ENCODE assay signal across 10 mouse cellular contexts in genomic region chr7:67414766-67415165, GRCm38 (mm10). TPM values are rescaled to one million over a fixed set of nuclear protein-coding genes. Genes with fewer than 3 reads are reported as not detected.
DNase-seq lines count a peak whose midpoint lies in the region; ATAC-seq and TF ChIP-seq lines count a peak whose summit lies in the region.
"Had no signal": no experiment of that assay in that cellular context is flagged by ENCODE, and none has a peak within 500 bp of the region (broad histone marks: within the 10 kb centered on the region; RNA-seq: fewer than 3 reads in every experiment).

No protein-coding gene starts in this region.

- no peaks in the 10 kb centered on the region for H3K27me3 ChIP-seq in midbrain, postnatal 0 days (ENCODE audit: insufficient read depth, low read length)
- H3K27me3 ChIP-seq in midbrain, embryonic 16.5 days (ENCODE audit: control insufficient read depth, insufficient read depth, low read depth, low read length): no peaks in the 10 kb centered on the region
- H3K27me3 ChIP-seq in limb, embryonic 15.5 days: no peaks in the 10 kb centered on the region

- no peak for TF ChIP-seq CTCF in midbrain, postnatal 0 days (IDR thresholded peaks at IDR 0.05)

- DNase-seq in adrenal gland, postnatal 10 days: peak; percentile 37
- no peak for DNase-seq in adrenal gland, adult 2 months
- DNase-seq in midbrain, postnatal 0 days (ENCODE audit: low spot score): peak; percentile 14
- DNase-seq in heart, adult 8-10 months (ENCODE audit: low spot score): peak; percentile 46
- no peak for DNase-seq in ovary, postnatal 36 days (ENCODE audit: low spot score)
- DNase-seq: cerebellum, adult 2 months; kidney, postnatal 25 days had no signal

- no peak overlapping the region for H3K4me3 ChIP-seq in midbrain, postnatal 0 days (ENCODE audit: low read depth, low read length)
- H3K4me3 ChIP-seq in midbrain, embryonic 16.5 days (ENCODE audit: low read depth, low read length): no peak overlapping the region
- no peak overlapping the region for H3K4me3 ChIP-seq in limb, embryonic 15.5 days

- WGBS in midbrain, postnatal 0 days: 67% methylated on average over 8 of the region's 8 CpGs
- 71% methylated on average over 8 of the region's 8 CpGs for WGBS in midbrain, embryonic 16.5 days
- WGBS in limb, embryonic 15.5 days: 53% methylated on average over 8 of the region's 8 CpGs

- no peak overlapping the region for H3K4me2 ChIP-seq in midbrain, postnatal 0 days (ENCODE audit: low read depth, low read length, poor library complexity, severe bottlenecking)
- H3K4me2 ChIP-seq in midbrain, embryonic 16.5 days (ENCODE audit: low read length): no peak overlapping the region
- H3K4me2 ChIP-seq in limb, embryonic 15.5 days: no peak overlapping the region

- H3K9me3 ChIP-seq in midbrain, postnatal 0 days (ENCODE audit: low read length): no peaks in the 10 kb centered on the region
- no peaks in the 10 kb centered on the region for H3K9me3 ChIP-seq in midbrain, embryonic 16.5 days (replicated peaks; ENCODE audit: control insufficient read depth, low read length, poor library complexity, severe bottlenecking)
- H3K9me3 ChIP-seq in limb, embryonic 15.5 days: no peaks in the 10 kb centered on the region

- H3K4me1 ChIP-seq in midbrain, postnatal 0 days (ENCODE audit: insufficient read depth, low read length): no peaks in the 10 kb centered on the region
- H3K4me1 ChIP-seq in midbrain, embryonic 16.5 days (ENCODE audit: control insufficient read depth, insufficient read depth, low read length): no peaks in the 10 kb centered on the region
- peaks cover 19% of the 10 kb centered on the region for H3K4me1 ChIP-seq in limb, embryonic 15.5 days

- H3K9ac ChIP-seq in midbrain, postnatal 0 days (replicated peaks; ENCODE audit: low read length, poor library complexity, severe bottlenecking): no peak overlapping the region
- H3K9ac ChIP-seq in midbrain, embryonic 16.5 days (ENCODE audit: low read depth, low read length): no peak overlapping the region
- H3K9ac ChIP-seq in limb, embryonic 15.5 days: no peak overlapping the region

- H3K27ac ChIP-seq in midbrain, postnatal 0 days (ENCODE audit: low read depth, low read length): no peak overlapping the region
- H3K27ac ChIP-seq in midbrain, embryonic 16.5 days (ENCODE audit: low read length): no peak overlapping the region
- peak overlapping the region; percentile 39 for H3K27ac ChIP-seq in limb, embryonic 15.5 days

- no peak; the same call in 1 of the 2 replicates for ATAC-seq in midbrain, postnatal 0 days (ENCODE audit: low FRiP score)
- no peak for ATAC-seq in midbrain, embryonic 16.5 days
- no peak; the same call in 1 of the 2 replicates for ATAC-seq in limb, embryonic 15.5 days (ENCODE audit: insufficient number of reproducible peaks, low FRiP score, low TSS enrichment, low read depth)
- no peak for ATAC-seq in activated CD4-positive, CD25-positive, alpha-beta regulatory T cell, adult 4 months

- H3K36me3 ChIP-seq in midbrain, postnatal 0 days (ENCODE audit: insufficient read depth, low read length): no peaks in the 10 kb centered on the region
- no peaks in the 10 kb centered on the region for H3K36me3 ChIP-seq in midbrain, embryonic 16.5 days (ENCODE audit: control insufficient read depth, insufficient read depth, low read length)
- no peaks in the 10 kb centered on the region for H3K36me3 ChIP-seq in limb, embryonic 15.5 days

RNA-seq across cellular contexts. Expression of gene Mef2a, which starts 42.1 kb away (rescaled TPM):
- 10 to 100 TPM; 65.0 to 81.0 TPM for total RNA-seq in adrenal gland, postnatal 10 days (2021)
- total RNA-seq in adrenal gland, adult 2 months (2021): 10 to 100 TPM; 49.3 to 60.3 TPM
- 24.0 and 28.8 TPM in 2 replicates for polyA plus RNA-seq in adrenal gland, adult 2 months (2012; rRNA removed)
- 62.4 and 73.3 TPM in 2 replicates for total RNA-seq in midbrain, postnatal 0 days (2014; rRNA removed)
- 35.7 and 40.4 TPM in 2 replicates for polyA plus RNA-seq in midbrain, postnatal 0 days (2015; fragmentation: Nextera tagmentation; extraction: Ambion mirVana)
- 43.2 and 43.7 TPM in 2 replicates for polyA plus RNA-seq in midbrain, embryonic 16.5 days (2015; fragmentation: Nextera tagmentation; extraction: Ambion mirVana)
- 100 to 1,000 TPM; 134 to 141 (median 140) TPM for total RNA-seq in heart, adult 8-10 months (2022)
- polyA plus RNA-seq in limb, embryonic 15.5 days (2015; fragmentation: Nextera tagmentation; extraction: Ambion mirVana): 53.6 and 54.9 TPM in 2 replicates
- 10 to 100 TPM; 10.5 to 11.3 TPM for polyA plus RNA-seq in activated CD4-positive, CD25-positive, alpha-beta regulatory T cell, adult 4 months (2017; shearing (Covaris generic))

Comparison
In these comparisons a context has a peak if more than half of its experiments do, and no peak if none do; other contexts are left out.
1. DNase-seq: peak in adrenal gland, postnatal 10 days (single experiment), midbrain, postnatal 0 days (single experiment) and heart, adult 8-10 months (single experiment); none in adrenal gland, adult 2 months (single experiment) and ovary, postnatal 36 days (single experiment).